Mouse (Mus musculus) induced T-regulatory cell, adult 2 months (primary cell): ENCODE measurements around the gene Pip4p1.

ENCODE experiments used
- DNase-seq: peaks from one replicate; pipeline ENCODE4 v3.0.0-alpha.2; 2012; ENCODE audit warnings: low read depth

Gene Pip4p1

DNA sequence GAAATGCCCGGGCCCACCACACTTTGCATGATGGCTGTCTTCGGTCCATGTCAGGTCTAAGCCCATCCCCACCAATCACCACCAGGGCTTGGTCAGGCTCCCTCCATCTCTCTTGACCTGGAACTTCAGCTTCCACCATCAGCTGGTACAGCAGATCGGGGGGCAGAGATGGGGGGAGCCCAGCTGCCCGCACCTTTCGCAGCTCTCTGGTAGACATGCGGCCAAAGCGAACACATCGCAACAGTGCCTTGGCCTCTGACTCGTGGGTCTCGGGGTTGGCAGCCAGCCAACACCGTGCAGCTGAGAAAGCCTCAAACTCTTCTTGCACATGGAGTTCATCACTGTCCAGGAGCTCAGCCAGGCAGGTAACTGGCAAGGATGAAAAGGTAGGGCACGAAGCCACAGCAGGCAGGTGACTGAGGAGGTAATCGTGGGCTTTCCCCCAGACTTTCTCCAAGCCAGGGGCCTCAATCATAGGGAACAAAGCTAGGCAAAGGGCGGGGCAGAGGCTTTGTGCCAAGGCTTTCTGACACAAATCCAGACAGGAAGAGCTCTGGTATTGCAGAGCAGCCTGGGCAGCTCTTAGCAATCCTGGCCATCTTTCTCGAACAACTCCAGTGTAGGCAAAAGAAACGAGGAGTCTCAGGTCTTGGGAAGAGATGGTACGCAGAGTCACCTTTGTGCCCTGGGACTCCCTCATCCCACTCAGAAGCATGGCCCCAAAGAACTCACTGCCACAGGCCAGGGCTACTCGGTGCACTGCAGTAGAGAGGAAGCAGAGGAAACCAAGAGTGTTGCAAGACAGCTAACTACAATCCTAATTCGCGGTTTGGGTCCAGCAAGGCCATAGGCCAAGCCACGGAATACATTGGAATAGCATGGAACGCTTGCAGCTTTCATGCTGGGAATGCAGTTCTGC, 37.9 kb downstream of the Pip4p1 start:
- no peak for DNase-seq

GRCm38 (mm10) chr14:50892091-50892490, 38.6 kb downstream of the Pip4p1 start:
- no peak for DNase-seq

DNA sequence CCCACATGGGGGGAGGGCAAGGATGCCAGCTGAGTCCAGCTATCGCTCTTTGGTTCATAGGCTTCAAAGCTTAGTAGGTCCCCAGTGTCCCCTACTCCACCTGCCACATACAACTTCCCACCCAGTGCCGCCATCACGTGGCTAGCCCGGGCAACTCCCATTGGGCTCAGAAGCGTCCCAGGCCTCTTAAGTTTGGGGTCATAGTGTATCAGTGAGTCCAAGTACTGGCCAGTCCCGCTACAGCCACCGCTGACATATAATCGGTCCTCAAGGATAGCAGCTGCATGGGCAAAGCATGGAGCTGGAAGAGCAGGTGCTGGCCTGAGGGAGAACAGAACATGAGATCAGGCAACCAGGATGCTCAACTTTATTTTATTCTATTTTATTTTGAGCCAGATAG, 39.0 kb downstream of the Pip4p1 start:
- no peak for DNase-seq

DNA sequence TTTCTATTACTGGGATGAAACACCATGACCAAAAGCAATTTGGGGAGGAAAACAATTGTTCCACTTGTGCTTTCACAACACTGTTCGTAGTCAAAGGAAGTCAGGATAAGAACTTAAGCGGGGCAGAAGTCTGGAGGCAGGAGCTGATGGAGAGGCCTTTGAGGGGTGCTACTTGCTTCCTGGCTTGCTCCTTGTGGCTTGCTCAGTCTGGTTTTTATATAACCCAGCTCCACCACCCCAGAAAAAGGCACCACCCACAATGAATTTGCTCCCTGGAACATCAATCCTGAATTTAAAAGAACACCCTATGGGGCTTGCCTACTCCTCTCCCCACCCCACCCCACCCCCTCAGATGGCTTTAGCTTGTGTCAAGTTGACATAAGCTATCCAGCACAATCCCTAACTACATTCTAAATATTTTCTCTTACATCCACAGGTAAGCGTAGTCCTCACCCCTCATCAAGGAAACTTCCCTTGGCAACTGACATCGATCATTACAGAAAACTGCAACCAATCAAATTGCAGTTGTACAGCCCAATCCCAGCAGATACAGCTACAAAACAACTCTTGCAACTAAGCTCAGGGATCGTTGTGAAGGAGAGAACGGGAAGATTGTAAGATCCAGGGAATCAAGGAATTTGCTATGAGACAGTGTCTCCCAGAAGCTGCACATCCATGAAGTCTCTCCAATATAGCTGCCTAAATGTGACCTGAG, 54.3 kb downstream of the Pip4p1 start:
- no peak for DNase-seq
